Mouse (Mus musculus): ENCODE data around the gene Rtp2.
A peak's percentile ranks its signal among the peaks of the same experiment; 100 is the strongest.
"Not testable (repeated sequence)": the region's sequence is repeated elsewhere in the genome, so short reads cannot be mapped to it uniquely, and the experiment has no call there.

The Rtp2 gene

GRCm38 (mm10) chr16:23952101-23952727 lies 20.0 kb upstream of the Rtp2 start:
- no peak for DNase-seq (ENCODE audit: low read depth, low spot score)

DNA sequence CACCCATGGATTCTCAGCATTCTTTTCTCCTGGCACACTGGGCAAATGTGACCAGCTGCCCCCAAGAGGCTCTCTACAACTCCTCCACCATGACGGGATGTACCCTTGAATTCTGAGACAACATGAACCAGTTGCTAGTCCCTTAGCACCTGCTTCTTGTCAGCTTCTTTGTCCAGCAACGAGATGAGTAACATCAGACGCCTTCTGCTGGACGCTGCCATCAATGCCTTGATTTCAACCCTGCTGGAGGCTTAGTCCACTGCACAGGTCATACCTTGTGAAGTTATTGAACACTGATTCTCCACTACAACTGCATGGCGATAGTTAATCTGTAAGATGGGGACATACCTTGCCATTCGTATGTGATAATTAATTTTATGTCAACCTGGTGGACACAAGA lies 15.5 kb upstream of the Rtp2 start:
- no peak for DNase-seq (ENCODE audit: low read depth, low spot score)

DNA sequence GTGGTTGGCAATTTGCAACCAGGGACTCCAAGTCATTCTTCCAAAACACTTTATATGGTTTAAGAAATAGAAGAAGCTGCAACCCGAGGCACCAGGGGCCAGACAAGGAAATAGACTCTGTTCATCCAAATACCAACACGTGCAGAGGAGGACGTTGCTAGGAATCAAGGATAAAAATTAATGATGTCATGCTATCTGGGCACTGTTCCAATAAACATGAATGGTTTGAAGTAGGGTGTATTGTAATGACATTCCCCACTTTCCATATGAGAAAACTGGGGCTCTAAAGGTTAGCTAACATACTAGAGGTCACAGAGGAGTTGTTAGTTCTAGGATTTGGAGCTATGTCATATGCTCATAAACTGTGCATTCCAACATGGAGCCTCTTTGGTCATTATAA lies 12.6 kb upstream of the Rtp2 start:
- peak; percentile 32 for DNase-seq (ENCODE audit: low read depth, low spot score)

DNA sequence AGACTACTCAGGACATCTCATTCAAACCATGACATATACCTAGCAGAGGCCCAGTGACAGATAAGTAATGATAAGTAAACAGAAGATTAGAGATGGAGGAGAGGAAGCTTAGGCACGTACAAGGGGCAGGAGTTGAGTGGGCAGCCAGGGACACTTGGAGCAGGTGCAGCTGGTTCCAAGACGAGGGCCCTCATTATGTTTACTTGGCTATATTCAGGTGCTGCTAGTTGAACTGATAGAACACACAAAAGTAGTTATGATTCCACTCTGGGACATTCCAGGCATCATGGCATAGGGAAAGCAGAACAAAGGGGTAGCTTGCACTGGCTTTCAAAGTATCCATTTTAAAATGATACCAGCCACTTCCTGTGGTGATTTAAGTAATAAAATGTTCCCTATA lies 2.2 kb upstream of the Rtp2 start:
- no peak for DNase-seq (ENCODE audit: low read depth, low spot score)

DNA sequence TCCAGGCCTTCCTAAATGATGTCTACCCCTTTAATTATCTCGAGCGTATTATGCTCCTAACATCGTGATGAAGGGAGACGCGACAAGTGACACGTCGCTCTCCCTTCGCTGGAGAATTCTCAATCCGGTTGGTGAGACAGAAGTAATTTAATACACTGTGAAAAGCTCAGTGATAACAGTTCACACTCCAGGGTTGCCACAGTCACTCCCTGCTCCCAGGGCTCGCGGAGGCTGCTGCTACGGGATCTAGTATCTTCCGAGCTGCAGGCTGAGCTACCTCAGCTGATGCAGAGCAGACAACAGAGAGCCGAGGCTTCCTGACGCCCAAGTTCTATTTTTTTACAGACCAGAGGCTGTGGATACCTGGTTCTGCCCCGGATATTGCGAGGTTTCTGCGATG lies 919 bp downstream of the Rtp2 start:
- DNase-seq (ENCODE audit: low read depth, low spot score) = no peak

DNA sequence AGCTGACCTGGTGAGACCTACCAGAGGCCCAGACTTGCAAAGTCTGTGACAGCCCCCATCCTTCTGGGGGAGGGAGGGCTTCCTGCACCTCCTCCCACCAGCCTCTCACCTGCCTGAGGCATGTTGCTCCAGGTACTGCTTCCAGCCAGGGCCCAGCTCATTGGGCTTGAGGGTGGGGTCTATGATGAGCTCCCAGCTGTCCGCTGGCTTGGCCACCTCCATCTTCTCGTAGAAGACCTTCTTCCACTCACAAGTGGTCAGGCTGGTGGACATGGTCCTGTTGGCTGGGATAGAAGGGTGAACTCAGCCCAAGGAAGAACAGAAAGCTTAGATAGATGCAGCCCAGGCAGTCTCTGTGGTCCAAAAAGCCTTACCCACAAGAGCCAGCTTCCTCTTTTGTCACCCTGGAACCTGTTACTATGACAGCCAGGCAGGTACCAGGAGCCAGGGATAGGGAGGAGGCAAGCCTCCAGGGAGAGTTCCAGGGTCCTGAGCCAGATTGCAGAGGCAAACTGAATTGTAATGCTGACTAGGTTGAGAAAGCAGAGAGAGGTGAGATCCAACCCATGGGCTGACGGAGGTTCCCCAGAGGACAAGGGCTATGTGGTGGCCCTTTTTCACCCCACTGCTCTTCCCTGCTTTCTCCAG lies 1.6 kb downstream of the Rtp2 start:
- no peak for DNase-seq (ENCODE audit: low read depth, low spot score)

- no peak for DNase-seq (ENCODE audit: low read depth, low spot score)
Measured at GRCm38 (mm10) chr16:23927301-23928114, 4.7 kb downstream of the Rtp2 start.

GRCm38 (mm10) chr16:23922906-23923305 lies 9.3 kb downstream of the Rtp2 start:
- DNase-seq (ENCODE audit: low read depth, low spot score) = no peak

- no peak for DNase-seq (ENCODE audit: low read depth, low spot score)
Measured at GRCm38 (mm10) chr16:23921697-23922096, 10.5 kb downstream of the Rtp2 start.

DNA sequence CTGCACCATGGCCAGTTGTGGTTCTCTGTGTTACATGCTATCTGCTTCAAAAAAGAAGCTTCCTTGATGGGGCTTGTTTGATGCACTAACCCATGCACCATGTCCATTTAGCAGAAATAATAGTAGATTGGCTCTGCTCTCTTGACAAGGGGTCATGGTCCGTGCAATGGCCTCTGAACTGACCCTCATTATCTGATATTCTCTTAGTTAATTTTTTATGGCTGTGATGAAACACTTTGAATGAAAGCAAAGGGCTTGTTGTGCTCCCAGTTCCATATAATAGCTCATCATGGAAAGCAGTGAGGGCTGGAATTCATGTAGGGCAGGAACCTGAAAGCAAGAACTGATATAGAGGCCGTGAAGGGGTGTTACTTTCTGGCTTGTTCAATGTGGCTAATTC lies 12.8 kb downstream of the Rtp2 start:
- no peak for DNase-seq (ENCODE audit: low read depth, low spot score)

DNA sequence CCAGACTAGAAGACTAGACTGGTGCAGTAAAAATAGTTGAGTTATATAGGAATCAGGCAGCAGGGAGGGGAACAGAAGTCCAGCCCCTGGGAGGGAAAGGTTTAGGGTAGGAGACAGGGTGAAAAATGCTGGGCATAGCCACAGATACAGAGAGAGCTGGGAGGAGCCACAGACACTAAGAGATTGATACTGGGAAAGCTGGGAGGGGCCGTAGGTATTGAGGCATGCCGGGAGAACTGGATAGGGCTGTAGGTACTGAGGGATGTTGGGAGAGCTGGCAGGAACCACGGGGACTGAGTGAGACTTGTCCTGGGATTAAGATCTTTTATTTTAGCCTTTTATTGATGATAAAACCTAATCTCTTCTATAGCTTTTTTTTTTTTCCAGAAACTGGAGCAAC lies 18.8 kb downstream of the Rtp2 start:
- DNase-seq (ENCODE audit: low read depth, low spot score) = no peak

- DNase-seq (ENCODE audit: low read depth, low spot score) = no peak
Measured at GRCm38 (mm10) chr16:23912741-23913140, 19.5 kb downstream of the Rtp2 start.

DNA sequence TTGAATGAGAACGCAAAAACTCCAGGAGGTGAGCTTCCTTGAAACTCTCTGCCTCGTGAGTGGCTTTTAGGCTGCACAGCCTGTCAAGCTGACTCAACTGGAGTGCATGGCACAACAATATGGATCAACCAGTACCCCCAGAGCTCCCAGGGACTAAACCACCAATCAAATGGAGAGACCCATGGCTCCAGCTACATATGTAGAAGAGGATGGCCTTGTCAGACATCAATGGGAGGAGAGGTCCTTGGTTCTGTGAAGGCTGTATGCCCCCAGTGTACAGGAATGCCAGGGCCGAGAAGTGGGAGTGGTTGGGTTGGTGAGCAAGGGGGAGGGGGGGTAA lies 23.2 kb downstream of the Rtp2 start:
- DNase-seq (ENCODE audit: low read depth, low spot score) = not testable (repeated sequence)

- not testable (repeated sequence) for DNase-seq (ENCODE audit: low read depth, low spot score)
Measured at GRCm38 (mm10) chr16:23908076-23909014, 23.8 kb downstream of the Rtp2 start.

DNA sequence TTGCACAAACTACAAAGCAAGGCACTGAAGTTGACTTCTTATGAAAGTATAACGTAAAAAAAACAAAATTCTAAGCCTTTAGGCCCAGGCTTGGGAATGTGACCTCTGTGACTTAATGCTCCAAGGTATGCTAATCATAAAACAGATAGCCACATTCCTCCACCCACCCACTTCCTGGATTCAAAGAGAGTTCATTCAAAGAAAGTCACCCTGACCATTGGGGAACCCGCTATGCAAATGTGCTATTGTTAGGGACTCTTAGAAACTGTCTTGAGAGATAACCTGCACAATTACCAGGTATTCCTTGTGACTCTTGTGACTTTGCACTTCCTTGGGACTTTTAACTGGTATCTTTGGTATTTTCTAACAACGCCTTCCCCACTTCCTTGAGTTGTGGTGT lies 25.6 kb downstream of the Rtp2 start:
- not testable (repeated sequence) for DNase-seq (ENCODE audit: low read depth, low spot score)

- DNase-seq (ENCODE audit: low read depth, low spot score) = no peak
Measured at GRCm38 (mm10) chr16:23901411-23901810, 30.8 kb downstream of the Rtp2 start.

DNA sequence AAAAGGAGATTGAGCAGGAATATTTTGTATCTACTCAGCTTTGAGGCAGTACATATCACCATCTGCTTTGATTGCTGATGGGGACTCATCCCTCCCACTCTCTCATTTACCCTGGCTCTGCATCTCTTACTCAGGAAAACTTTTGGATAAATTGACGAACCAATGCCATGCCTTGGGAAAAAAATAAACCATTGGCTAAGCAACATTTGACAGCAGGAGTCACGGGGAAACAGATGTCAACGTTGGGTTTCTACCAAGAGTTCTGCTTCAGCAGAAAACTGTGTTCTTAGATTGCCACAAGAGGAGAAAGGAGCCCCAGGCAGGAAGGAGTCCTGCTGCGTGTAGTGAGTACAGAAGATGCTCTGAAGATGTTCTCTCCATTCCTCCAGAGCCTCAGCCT lies 32.1 kb downstream of the Rtp2 start:
- DNase-seq (ENCODE audit: low read depth, low spot score) = no peak

- DNase-seq (ENCODE audit: low read depth, low spot score) = peak; percentile 94
Measured at GRCm38 (mm10) chr16:23898840-23899239, 33.4 kb downstream of the Rtp2 start.

GRCm38 (mm10) chr16:23897984-23898586 lies 34.1 kb downstream of the Rtp2 start:
- peak; percentile 95 for DNase-seq (ENCODE audit: low read depth, low spot score)

- DNase-seq (ENCODE audit: low read depth, low spot score) = peak; percentile 42
Measured at GRCm38 (mm10) chr16:23897486-23897885, 34.7 kb downstream of the Rtp2 start.

DNA sequence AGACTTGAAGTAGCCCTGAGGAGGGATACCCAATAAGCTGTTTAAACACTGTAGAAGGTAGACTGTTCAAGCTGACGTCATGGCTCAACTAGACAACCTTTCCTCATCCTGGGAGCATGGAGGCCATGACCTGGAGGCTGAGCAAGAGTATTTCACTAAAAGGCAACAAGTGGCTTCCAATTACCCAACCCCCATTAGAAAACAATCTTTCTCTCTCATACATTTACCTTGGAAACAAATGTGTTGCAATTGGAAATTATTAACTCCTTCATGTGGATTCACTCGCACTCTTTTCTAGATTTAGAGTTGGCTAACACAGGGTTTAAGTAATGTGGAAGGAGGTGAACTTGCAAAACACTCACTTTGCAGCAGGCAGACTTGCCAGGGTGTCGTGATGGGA lies 37.1 kb downstream of the Rtp2 start:
- no peak for DNase-seq (ENCODE audit: low read depth, low spot score)

Measured in 3T3-L1 (cell line).